In genomic region chr16:4678080-4678479, GRCm38 (mm10) we compare ENCODE assay signal across 9 mouse cellular contexts. TPM values are rescaled to one million over a fixed set of nuclear protein-coding genes. Genes with fewer than 3 reads are reported as not detected.
DNase-seq lines count a peak whose midpoint lies in the region; ATAC-seq and TF ChIP-seq lines count a peak whose summit lies in the region.
"Had no signal": no experiment of that assay in that cellular context is flagged by ENCODE, and none has a peak within 500 bp of the region (broad histone marks: within the 10 kb centered on the region; RNA-seq: fewer than 3 reads in every experiment).

No protein-coding gene starts in this region.

- H3K9me3 ChIP-seq in kidney, embryonic 14.5 days (ENCODE audit: control insufficient read depth, low read length), result no peaks in the 10 kb centered on the region
- no peaks in the 10 kb centered on the region for H3K9me3 ChIP-seq in MEL (replicated peaks; ENCODE audit: insufficient read depth, low read length)
- no peaks in the 10 kb centered on the region for H3K9me3 ChIP-seq in hindbrain, embryonic 14.5 days (ENCODE audit: control insufficient read depth, low read length)
- H3K9me3 ChIP-seq: embryonic facial prominence, embryonic 13.5 days had no signal

- TF ChIP-seq POLR2A in MEL (IDR thresholded peaks at IDR 0.05; ENCODE audit: control insufficient read depth in 1 of 2, insufficient read depth in 1 of 2, low read depth in 1 of 2, low read length in 2 of 2, poor library complexity in 1 of 2), result no peak

- no peak for TF ChIP-seq RAD21 in MEL (IDR thresholded peaks at IDR 0.05; ENCODE audit: low read depth, low read length)

- H3K27me3 ChIP-seq in kidney, embryonic 14.5 days (ENCODE audit: control insufficient read depth, insufficient read depth, low read length), result no peaks in the 10 kb centered on the region
- no peaks in the 10 kb centered on the region for H3K27me3 ChIP-seq in MEL (ENCODE audit: control insufficient read depth in 1 of 2, insufficient read depth in 2 of 2, low read length in 2 of 2)
- H3K27me3 ChIP-seq in hindbrain, embryonic 14.5 days (ENCODE audit: control insufficient read depth, insufficient read depth, low read length), result no peaks in the 10 kb centered on the region
- H3K27me3 ChIP-seq: embryonic facial prominence, embryonic 13.5 days had no signal

- no peak overlapping the region for H3K9ac ChIP-seq in kidney, embryonic 14.5 days (ENCODE audit: low read depth, low read length)
- peak overlapping the region; percentile 81 for H3K9ac ChIP-seq in MEL (ENCODE audit: control insufficient read depth, low read depth, low read length, poor library complexity, severe bottlenecking)
- H3K9ac ChIP-seq in hindbrain, embryonic 14.5 days, result no peak overlapping the region

- H3K27ac ChIP-seq in kidney, embryonic 14.5 days (ENCODE audit: low read depth, low read length), result no peak overlapping the region
- peak overlapping the region; percentile 13 for H3K27ac ChIP-seq in MEL (ENCODE audit: control insufficient read depth, low read depth, low read length)
- H3K27ac ChIP-seq in hindbrain, embryonic 14.5 days, result no peak overlapping the region
- peak overlapping the region; percentile 81 for H3K27ac ChIP-seq in macrophage
- H3K27ac ChIP-seq: embryonic facial prominence, embryonic 13.5 days had no signal

- peak overlapping the region; percentile 94; the same call in 1 of the 2 replicates for H3K4me2 ChIP-seq in kidney, embryonic 14.5 days (replicated peaks; ENCODE audit: low read depth, low read length)
- peak overlapping the region; percentile 95 for H3K4me2 ChIP-seq in hindbrain, embryonic 14.5 days (replicated peaks)

- peaks cover 10% of the 10 kb centered on the region for H3K36me3 ChIP-seq in kidney, embryonic 14.5 days (ENCODE audit: control insufficient read depth, insufficient read depth, low read length)
- H3K36me3 ChIP-seq in MEL (ENCODE audit: control insufficient read depth in 1 of 2, insufficient read depth in 2 of 2, low read length in 2 of 2) (peaks cover 6 to 47% of the 10 kb centered on the region in 2 experiments), macrophage (ENCODE audit: inconsistent target) (peaks cover 32% of the 10 kb centered on the region)
- peaks cover 23% of the 10 kb centered on the region for H3K36me3 ChIP-seq in hindbrain, embryonic 14.5 days (replicated peaks; ENCODE audit: control insufficient read depth, insufficient read depth)

- H3K79me2 ChIP-seq in MEL (ENCODE audit: control insufficient read depth, insufficient read depth, low read length, poor library complexity) (peaks cover 17% of the 10 kb centered on the region), macrophage (ENCODE audit: inconsistent target) (peaks cover 65% of the 10 kb centered on the region)

- H3K4me3 ChIP-seq in kidney, embryonic 14.5 days (ENCODE audit: low read length), result no peak overlapping the region
- peak overlapping the region; percentile 88 to 94; a peak in 3 of 4 replicates for H3K4me3 ChIP-seq in MEL (ENCODE audit: control insufficient read depth in 1 of 2, insufficient read depth in 1 of 2, low read depth in 2 of 2, low read length in 2 of 2)
- H3K4me3 ChIP-seq in hindbrain, embryonic 14.5 days (replicated peaks; ENCODE audit: low read length), result no peak overlapping the region
- peak overlapping the region; percentile 89 for H3K4me3 ChIP-seq in macrophage (ENCODE audit: inconsistent target)

- no peak for TF ChIP-seq EP300 in MEL (IDR thresholded peaks at IDR 0.05; ENCODE audit: low read depth in 1 of 2, low read length in 2 of 2)

- 86% methylated on average over 5 of the region's 5 CpGs for WGBS in kidney, embryonic 14.5 days
- WGBS in hindbrain, embryonic 14.5 days, result 83% methylated on average over 5 of the region's 5 CpGs
- 14% methylated on average over 5 of the region's 5 CpGs for WGBS in macrophage (ENCODE audit: missing documents)

- ATAC-seq in kidney, embryonic 14.5 days (ENCODE audit: low FRiP score, low TSS enrichment), result no peak
- ATAC-seq in hindbrain, embryonic 14.5 days (ENCODE audit: low FRiP score), result no peak

- no peak for TF ChIP-seq CTCF in MEL (IDR thresholded peaks at IDR 0.05 in 2 of 3, conservative IDR thresholded peaks at IDR 0.05 in 1 of 3; ENCODE audit: control insufficient read depth in 1 of 3, insufficient read depth in 1 of 3, low read depth in 2 of 3, low read length in 3 of 3, poor library complexity in 1 of 3, severe bottlenecking in 1 of 3)

- DNase-seq in kidney, postnatal 14 days, result no peak
- DNase-seq in MEL (ENCODE audit: low read depth, low spot score), result peak; percentile 32
- DNase-seq in hindbrain, embryonic 14.5 days (ENCODE audit: low spot score), result no peak
- DNase-seq in testis, postnatal 14 days (ENCODE audit: low spot score), result no peak
- no peak for DNase-seq in thymus, postnatal 36 days
- no peak for DNase-seq in cerebellum, adult 11-12 months

- peaks cover 6% of the 10 kb centered on the region; the same call in 1 of the 2 replicates for H3K4me1 ChIP-seq in kidney, embryonic 14.5 days (ENCODE audit: control insufficient read depth, insufficient read depth, low read length)
- H3K4me1 ChIP-seq in MEL (ENCODE audit: control insufficient read depth in 1 of 2, insufficient read depth in 2 of 2, low read length in 2 of 2), result peaks cover 10 to 33% of the 10 kb centered on the region in 2 experiments
- H3K4me1 ChIP-seq in hindbrain, embryonic 14.5 days (replicated peaks; ENCODE audit: control insufficient read depth, insufficient read depth, low read length), result peaks cover 8% of the 10 kb centered on the region

RNA-seq across cellular contexts. Expression of gene Coro7, which starts 1.5 kb away (rescaled TPM):
- 12.0 and 16.4 TPM in 2 replicates for polyA plus RNA-seq in kidney, embryonic 14.5 days (2014; fragmentation: Nextera tagmentation; extraction: Ambion mirVana)
- 9.8 and 11.5 TPM in 2 replicates for total RNA-seq in MEL (2012; rRNA removed)
- polyA plus RNA-seq in MEL (2012; ENCODE audit: insufficient read depth in 1 of 2, insufficient read length in 2 of 2, low read depth in 1 of 2, low replicate concordance in 2 of 2, missing spikeins in 1 of 2), result 10 to 100 TPM in 1 of 2 experiments, not detected in 1; 38.3 TPM
- 24.1 and 27.2 TPM in 2 replicates for polyA plus RNA-seq in hindbrain, embryonic 14.5 days (2014; fragmentation: Nextera tagmentation; extraction: Ambion mirVana)
- 1,000 to 10,000 TPM in 1 of 26 experiments, 100 to 1,000 TPM in 25; 236 to 1,071 (median 603) TPM for total RNA-seq in macrophage (2018; cell fraction: chromatin; rRNA removed)
- 100 to 1,000 TPM in 3 of 26 experiments, 10 to 100 TPM in 23; 52.7 to 124 (median 75.9) TPM for total RNA-seq in macrophage (2018; cell fraction: cytosol; rRNA removed)
- total RNA-seq in macrophage (2018; cell fraction: nucleus; rRNA removed), result 100 to 1,000 TPM; 163 to 452 (median 320) TPM
- polyA plus RNA-seq in macrophage (2018), result 53.4 to 137 TPM (median 97.8 TPM) in 3 replicates

RNA-seq across cellular contexts. Expression of gene Dnaja3, which starts 38.3 kb away (rescaled TPM):
- polyA plus RNA-seq in kidney, embryonic 14.5 days (2014; fragmentation: Nextera tagmentation; extraction: Ambion mirVana), result 46.3 and 68.8 TPM in 2 replicates
- total RNA-seq in MEL (2012; rRNA removed), result 90.7 and 94.3 TPM in 2 replicates
- polyA plus RNA-seq in MEL (2012; ENCODE audit: insufficient read depth in 1 of 2, insufficient read length in 2 of 2, low read depth in 1 of 2, low replicate concordance in 2 of 2, missing spikeins in 1 of 2) (10 to 100 TPM in 1 of 2 experiments, not detected in 1; 91.8 TPM), macrophage (2018) (19.8 to 43.8 TPM (median 25.5 TPM) in 3 replicates)
- 54.6 and 64.8 TPM in 2 replicates for polyA plus RNA-seq in hindbrain, embryonic 14.5 days (2014; fragmentation: Nextera tagmentation; extraction: Ambion mirVana)
- total RNA-seq in macrophage (2018; cell fraction: chromatin; rRNA removed), result 10 to 100 TPM in 17 of 26 experiments, 1 to 10 TPM in 9; 2.0 to 29.6 (median 11.5) TPM
- total RNA-seq in macrophage (2018; cell fraction: cytosol; rRNA removed), result 10 to 100 TPM; 15.0 to 39.9 (median 29.8) TPM
- total RNA-seq in macrophage (2018; cell fraction: nucleus; rRNA removed), result 10 to 100 TPM in 20 of 26 experiments, 1 to 10 TPM in 6; 5.5 to 31.4 (median 15.2) TPM

RNA-seq across cellular contexts. Expression of gene Vasn, which starts 38.3 kb away (rescaled TPM):
- polyA plus RNA-seq in kidney, embryonic 14.5 days (2014; fragmentation: Nextera tagmentation; extraction: Ambion mirVana), result 14.4 and 16.1 TPM in 2 replicates
- total RNA-seq in MEL (2012; rRNA removed), result 0.16 and 0.19 TPM in 2 replicates
- 1 to 10 TPM in 1 of 2 experiments, not detected in 1; 3.1 TPM for polyA plus RNA-seq in MEL (2012; ENCODE audit: insufficient read depth in 1 of 2, insufficient read length in 2 of 2, low read depth in 1 of 2, low replicate concordance in 2 of 2, missing spikeins in 1 of 2)
- 6.4 and 6.6 TPM in 2 replicates for polyA plus RNA-seq in hindbrain, embryonic 14.5 days (2014; fragmentation: Nextera tagmentation; extraction: Ambion mirVana)
- 1 to 10 TPM in 6 of 26 experiments, under 1 TPM in 18, not detected in 2; 0.21 to 7.4 (median 0.77) TPM for total RNA-seq in macrophage (2018; cell fraction: chromatin; rRNA removed)
- total RNA-seq in macrophage (2018; cell fraction: cytosol; rRNA removed), result under 1 TPM in 10 of 26 experiments, not detected in 16; 0.03 to 0.71 (median 0.08) TPM
- total RNA-seq in macrophage (2018; cell fraction: nucleus; rRNA removed), result 1 to 10 TPM in 1 of 26 experiments, under 1 TPM in 17, not detected in 8; 0.12 to 1.8 (median 0.39) TPM
- 0.07 TPM in 1 of 3 replicates, not detected in the others for polyA plus RNA-seq in macrophage (2018)

RNA-seq across cellular contexts. Expression of gene Nmral1, which starts 41.1 kb away (rescaled TPM):
- 132 and 145 TPM in 2 replicates for polyA plus RNA-seq in kidney, embryonic 14.5 days (2014; fragmentation: Nextera tagmentation; extraction: Ambion mirVana)
- total RNA-seq in MEL (2012; rRNA removed), result 50.6 and 60.4 TPM in 2 replicates
- polyA plus RNA-seq in MEL (2012; ENCODE audit: insufficient read depth in 1 of 2, insufficient read length in 2 of 2, low read depth in 1 of 2, low replicate concordance in 2 of 2, missing spikeins in 1 of 2) (10 to 100 TPM in 1 of 2 experiments, not detected in 1; 54.6 TPM), macrophage (2018) (6.3 to 20.4 TPM (median 15.6 TPM) in 3 replicates)
- 56.4 and 58.0 TPM in 2 replicates for polyA plus RNA-seq in hindbrain, embryonic 14.5 days (2014; fragmentation: Nextera tagmentation; extraction: Ambion mirVana)
- 10 to 100 TPM in 13 of 26 experiments, 1 to 10 TPM in 10, under 1 TPM in 1, not detected in 2; 0.58 to 29.1 (median 10.7) TPM for total RNA-seq in macrophage (2018; cell fraction: chromatin; rRNA removed)
- total RNA-seq in macrophage (2018; cell fraction: cytosol; rRNA removed), result 10 to 100 TPM in 19 of 26 experiments, 1 to 10 TPM in 7; 6.2 to 19.1 (median 11.3) TPM
- total RNA-seq in macrophage (2018; cell fraction: nucleus; rRNA removed), result 10 to 100 TPM in 11 of 26 experiments, 1 to 10 TPM in 15; 1.4 to 32.4 (median 9.0) TPM

RNA-seq across cellular contexts. Expression of gene Hmox2, which starts 48.1 kb away (rescaled TPM):
- 103 and 113 TPM in 2 replicates for polyA plus RNA-seq in kidney, embryonic 14.5 days (2014; fragmentation: Nextera tagmentation; extraction: Ambion mirVana)
- total RNA-seq in MEL (2012; rRNA removed), result 41.5 and 45.7 TPM in 2 replicates
- 10 to 100 TPM in 1 of 2 experiments, not detected in 1; 75.0 TPM for polyA plus RNA-seq in MEL (2012; ENCODE audit: insufficient read depth in 1 of 2, insufficient read length in 2 of 2, low read depth in 1 of 2, low replicate concordance in 2 of 2, missing spikeins in 1 of 2)
- 102 and 115 TPM in 2 replicates for polyA plus RNA-seq in hindbrain, embryonic 14.5 days (2014; fragmentation: Nextera tagmentation; extraction: Ambion mirVana)
- 10 to 100 TPM in 20 of 26 experiments, 1 to 10 TPM in 6; 4.2 to 71.2 (median 34.7) TPM for total RNA-seq in macrophage (2018; cell fraction: chromatin; rRNA removed)
- 100 to 1,000 TPM; 118 to 323 (median 211) TPM for total RNA-seq in macrophage (2018; cell fraction: cytosol; rRNA removed)
- total RNA-seq in macrophage (2018; cell fraction: nucleus; rRNA removed), result 100 to 1,000 TPM in 6 of 26 experiments, 10 to 100 TPM in 20; 22.3 to 134 (median 71.1) TPM
- 195 to 303 TPM (median 234 TPM) in 3 replicates for polyA plus RNA-seq in macrophage (2018)

Comparison
In these comparisons a context has a peak if more than half of its experiments do, and no peak if none do; other contexts are left out.
1. H3K27ac ChIP-seq: peak in MEL (single experiment) and macrophage (single experiment); none in kidney, embryonic 14.5 days (single experiment) and hindbrain, embryonic 14.5 days (single experiment).
2. H3K4me3 ChIP-seq: peak in MEL (2 of 2) and macrophage (single experiment); none in kidney, embryonic 14.5 days (single experiment) and hindbrain, embryonic 14.5 days (single experiment).